Mouse (Mus musculus): Measurements from ENCODE around the gene Cd79b.

- TF ChIP-seq CTCF (IDR thresholded peaks at IDR 0.05; ENCODE audit: low read depth, low read length) = no peak
- no peak for TF ChIP-seq POLR2AphosphoS5 (IDR thresholded peaks at IDR 0.05; ENCODE audit: insufficient replicate concordance, low read depth, low read length)
- TF ChIP-seq TAL1 (conservative IDR thresholded peaks at IDR 0.05; ENCODE audit: low read depth, low read length) = no peak
- no peak for TF ChIP-seq GATA1 (IDR thresholded peaks at IDR 0.05; ENCODE audit: borderline replicate concordance, low read length)
Measured at GRCm38 (mm10) chr11:106267311-106267852, 47.2 kb downstream of the Cd79b start.
